Mouse (Mus musculus): ENCODE measurements at regions not wholly inside any gene's neighbourhood (a gene's known extent, or its start where the extent isn't known, plus 50 kb on each side); places are given as distances from the start of the nearest gene placed in this dataset.

- 66% methylated on average over 21 of the region's 21 CpGs for WGBS
- Histone ChIP-seq H3K9me3 (no peaks in the 10 kb centered on the region), H3K4me3 (no peak overlapping the region), H3K27ac (no peak overlapping the region), H3K27me3 (ENCODE audit: insufficient read depth, poor library complexity, severe bottlenecking) (no peaks in the 10 kb centered on the region), H3K4me1 (peaks cover 5% of the 10 kb centered on the region), H3K36me3 (no peaks in the 10 kb centered on the region)
- no peak for DNase-seq (ENCODE audit: low spot score)
Observed at GRCm38 (mm10) chr13:59962676-59963664, 140.0 kb upstream of the Tut7 start.

DNA sequence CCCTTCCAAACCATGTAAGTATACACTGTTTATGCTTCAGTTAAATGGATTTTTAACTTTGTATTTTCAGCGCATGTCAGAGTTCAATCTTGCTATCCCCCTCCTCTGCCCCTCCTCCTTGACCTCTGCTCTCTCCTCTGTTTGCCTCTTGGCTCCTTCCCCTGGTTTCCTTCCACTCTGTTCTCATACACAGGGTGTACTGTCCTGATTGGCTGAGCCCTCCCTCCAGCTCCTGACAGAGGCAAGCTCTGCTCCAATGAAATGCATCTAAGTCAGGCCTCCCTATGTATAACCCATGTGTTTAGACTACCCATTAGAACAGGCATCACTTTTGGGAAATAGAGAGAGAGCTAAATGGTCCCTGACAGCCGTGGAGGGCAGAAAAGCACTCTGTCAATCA is 133.5 kb upstream of the Tut7 start:
- no peak for DNase-seq (ENCODE audit: low spot score)
- Histone ChIP-seq H3K27ac (no peak overlapping the region), H3K27me3 (ENCODE audit: insufficient read depth, poor library complexity, severe bottlenecking) (no peaks in the 10 kb centered on the region), H3K9me3 (no peaks in the 10 kb centered on the region), H3K4me3 (no peak overlapping the region), H3K36me3 (no peaks in the 10 kb centered on the region), H3K4me1 (no peaks in the 10 kb centered on the region)
- 78% methylated on average over 2 of the region's 2 CpGs for WGBS

DNA sequence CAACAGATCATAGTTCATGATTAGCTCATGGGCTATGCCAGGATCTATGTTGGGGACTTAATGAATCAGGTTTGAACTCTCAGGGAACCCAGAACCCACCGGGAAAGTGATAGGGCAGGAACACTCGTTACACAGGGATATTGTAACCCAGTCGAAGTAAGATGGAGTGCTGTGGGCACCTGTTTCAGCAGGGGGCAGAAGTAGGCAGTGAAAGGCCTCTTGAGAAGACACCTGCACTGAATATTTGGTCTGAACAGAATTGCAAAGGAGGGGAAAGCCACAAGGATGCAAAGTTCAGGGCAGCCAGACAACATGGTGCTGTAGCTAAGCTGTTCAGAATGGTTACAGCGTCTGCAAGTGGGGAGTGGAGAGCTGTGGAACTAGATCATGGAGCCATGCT is 129.9 kb upstream of the Tut7 start:
- H3K27me3 ChIP-seq (ENCODE audit: insufficient read depth, poor library complexity, severe bottlenecking) = no peaks in the 10 kb centered on the region
- H3K9me3 ChIP-seq = no peaks in the 10 kb centered on the region
- 59% methylated on average over 4 of the region's 4 CpGs for WGBS
- H3K27ac ChIP-seq = no peak overlapping the region
- H3K4me3 ChIP-seq = no peak overlapping the region
- no peaks in the 10 kb centered on the region for H3K36me3 ChIP-seq
- no peak for DNase-seq (ENCODE audit: low spot score)
- H3K4me1 ChIP-seq = peaks cover 18% of the 10 kb centered on the region

GRCm38 (mm10) chr13:59952116-59952515 is 129.2 kb upstream of the Tut7 start:
- Histone ChIP-seq H3K27me3 (ENCODE audit: insufficient read depth, poor library complexity, severe bottlenecking) (no peaks in the 10 kb centered on the region), H3K4me1 (peaks cover 21% of the 10 kb centered on the region), H3K9me3 (no peaks in the 10 kb centered on the region), H3K27ac (no peak overlapping the region), H3K36me3 (no peaks in the 10 kb centered on the region), H3K4me3 (no peak overlapping the region)
- DNase-seq (ENCODE audit: low spot score) = no peak
- 63% methylated on average over 3 of the region's 3 CpGs for WGBS

GRCm38 (mm10) chr13:59950281-59950680 is 127.3 kb upstream of the Tut7 start:
- 85% methylated on average over 3 of the region's 3 CpGs for WGBS
- no peak for DNase-seq (ENCODE audit: low spot score)
- Histone ChIP-seq H3K27me3 (ENCODE audit: insufficient read depth, poor library complexity, severe bottlenecking) (no peaks in the 10 kb centered on the region), H3K27ac (no peak overlapping the region), H3K4me1 (peaks cover 21% of the 10 kb centered on the region), H3K4me3 (no peak overlapping the region), H3K36me3 (no peaks in the 10 kb centered on the region), H3K9me3 (no peaks in the 10 kb centered on the region)

GRCm38 (mm10) chr13:59949471-59949870 is 126.5 kb upstream of the Tut7 start:
- 81% methylated on average over 6 of the region's 6 CpGs for WGBS
- H3K36me3 ChIP-seq = no peaks in the 10 kb centered on the region
- no peaks in the 10 kb centered on the region for H3K27me3 ChIP-seq (ENCODE audit: insufficient read depth, poor library complexity, severe bottlenecking)
- H3K4me3 ChIP-seq = no peak overlapping the region
- H3K9me3 ChIP-seq = no peaks in the 10 kb centered on the region
- no peak for DNase-seq (ENCODE audit: low spot score)
- no peak overlapping the region for H3K27ac ChIP-seq
- peaks cover 21% of the 10 kb centered on the region for H3K4me1 ChIP-seq

DNA sequence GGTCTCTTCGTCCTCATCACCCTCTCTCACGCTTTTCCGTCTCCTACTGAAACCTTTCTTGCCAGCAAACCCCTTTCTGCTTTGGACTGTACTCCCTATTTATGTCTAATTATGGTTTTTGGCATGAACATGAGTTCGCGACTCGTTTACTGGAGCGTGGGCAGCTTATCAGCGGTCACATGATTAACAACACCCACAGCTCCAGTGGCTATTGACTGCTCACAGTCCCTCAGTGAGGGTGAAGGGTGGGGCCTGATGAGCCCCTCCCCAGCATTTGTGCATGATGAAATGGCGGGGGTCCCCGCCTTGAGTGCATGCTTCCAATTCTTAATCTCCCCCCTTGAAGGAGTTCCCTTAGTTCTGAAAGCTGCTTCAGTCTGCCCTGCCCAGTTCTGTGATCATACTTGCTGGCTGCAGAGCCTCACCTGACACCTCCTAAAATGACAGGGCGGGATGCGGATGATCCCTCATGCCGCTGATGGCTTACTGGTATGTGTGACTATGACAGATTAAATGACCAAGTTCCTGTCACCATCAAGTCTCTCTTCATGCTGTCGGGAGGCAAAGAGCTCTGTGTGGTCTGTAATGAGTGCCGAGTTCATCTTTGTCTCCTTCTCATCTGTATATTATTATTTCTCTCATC is 125.7 kb upstream of the Tut7 start:
- DNase-seq (ENCODE audit: low spot score) = no peak
- 65% methylated on average over 15 of the region's 15 CpGs for WGBS
- no peak overlapping the region for H3K4me3 ChIP-seq

DNA sequence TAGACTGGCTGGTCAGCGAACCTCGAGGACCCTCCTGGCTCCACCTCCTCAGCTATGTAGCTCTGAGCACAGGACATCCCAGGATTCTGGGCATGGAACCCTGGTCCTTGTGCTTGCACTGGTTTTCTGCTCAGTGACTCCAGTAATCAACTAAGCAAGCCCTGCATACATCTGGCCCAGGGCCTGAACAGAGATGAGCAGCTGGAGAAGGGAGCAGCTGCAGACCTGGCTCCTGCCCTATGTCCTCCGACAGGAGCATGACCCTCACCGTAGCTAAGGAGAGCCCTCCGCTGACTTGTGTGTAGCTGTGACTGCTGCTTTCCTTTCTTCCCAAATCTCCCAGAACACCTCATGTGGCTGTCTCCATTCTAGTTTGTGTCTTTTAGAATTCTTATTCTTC is 124.5 kb upstream of the Tut7 start:
- Histone ChIP-seq H3K9me3 (no peaks in the 10 kb centered on the region), H3K27me3 (ENCODE audit: insufficient read depth, poor library complexity, severe bottlenecking) (peaks cover 3% of the 10 kb centered on the region), H3K4me1 (peaks cover 21% of the 10 kb centered on the region), H3K4me3 (no peak overlapping the region), H3K27ac (no peak overlapping the region), H3K36me3 (no peaks in the 10 kb centered on the region)
- 75% methylated on average over 5 of the region's 5 CpGs for WGBS
- DNase-seq (ENCODE audit: low spot score) = no peak

More for the DNA sequence above, 125.7 kb upstream of the Tut7 start:
- H3K36me3 ChIP-seq = no peaks in the 10 kb centered on the region
- H3K4me1 ChIP-seq = peaks cover 21% of the 10 kb centered on the region
- no peaks in the 10 kb centered on the region for H3K27me3 ChIP-seq (ENCODE audit: insufficient read depth, poor library complexity, severe bottlenecking)
- H3K9me3 ChIP-seq = no peaks in the 10 kb centered on the region
- H3K27ac ChIP-seq = no peak overlapping the region

- peaks cover 21% of the 10 kb centered on the region for H3K4me1 ChIP-seq
- DNase-seq (ENCODE audit: low spot score) = no peak
- H3K27ac ChIP-seq = no peak overlapping the region
- peaks cover 9% of the 10 kb centered on the region for H3K27me3 ChIP-seq (ENCODE audit: insufficient read depth, poor library complexity, severe bottlenecking)
- no peak overlapping the region for H3K4me3 ChIP-seq
- H3K9me3 ChIP-seq = no peaks in the 10 kb centered on the region
- no peaks in the 10 kb centered on the region for H3K36me3 ChIP-seq
- WGBS = 77% methylated on average over 4 of the region's 4 CpGs
Observed at GRCm38 (mm10) chr13:59946509-59946908, 123.6 kb upstream of the Tut7 start.

- Histone ChIP-seq H3K36me3 (no peaks in the 10 kb centered on the region), H3K9me3 (no peaks in the 10 kb centered on the region), H3K4me3 (no peak overlapping the region), H3K27me3 (ENCODE audit: insufficient read depth, poor library complexity, severe bottlenecking) (peaks cover 16% of the 10 kb centered on the region), H3K4me1 (peaks cover 22% of the 10 kb centered on the region), H3K27ac (no peak overlapping the region)
- WGBS = 91% methylated on average over 1 of the region's 1 CpGs
- no peak for DNase-seq (ENCODE audit: low spot score)
Observed at GRCm38 (mm10) chr13:59945631-59946030, 122.7 kb upstream of the Tut7 start.

DNA sequence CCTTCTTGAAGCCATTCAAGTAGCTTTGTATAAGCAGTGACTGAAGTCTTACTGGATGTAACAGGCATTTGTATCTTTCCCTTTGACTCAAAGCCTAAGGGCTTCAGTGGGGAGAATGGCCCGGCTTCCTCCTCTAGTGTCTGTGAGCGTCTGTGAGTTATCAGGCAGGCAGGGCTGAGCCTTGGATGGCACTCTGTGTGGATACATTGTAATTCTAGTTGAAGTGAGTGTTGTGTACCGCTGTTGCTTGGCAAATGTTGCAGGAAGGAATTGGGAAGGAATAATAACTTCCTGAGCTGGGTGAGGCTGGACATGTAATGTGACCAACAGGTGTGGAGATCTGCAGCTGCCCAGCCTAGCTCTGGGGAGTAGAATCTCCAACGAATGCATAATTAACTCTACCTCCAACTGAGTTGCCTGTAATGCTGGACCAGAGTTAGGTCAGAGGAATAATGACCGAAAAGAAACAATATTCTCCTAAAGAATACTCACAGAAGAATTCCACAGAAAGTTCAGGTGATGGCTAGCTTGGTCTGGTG is 120.7 kb upstream of the Tut7 start:
- H3K9me3 ChIP-seq = no peaks in the 10 kb centered on the region
- H3K27ac ChIP-seq = no peak overlapping the region
- no peak for DNase-seq (ENCODE audit: low spot score)
- no peak overlapping the region for H3K4me3 ChIP-seq
- WGBS = 51% methylated on average over 5 of the region's 5 CpGs
- no peaks in the 10 kb centered on the region for H3K36me3 ChIP-seq
- peaks cover 19% of the 10 kb centered on the region for H3K4me1 ChIP-seq
- peaks cover 25% of the 10 kb centered on the region for H3K27me3 ChIP-seq (ENCODE audit: insufficient read depth, poor library complexity, severe bottlenecking)

DNA sequence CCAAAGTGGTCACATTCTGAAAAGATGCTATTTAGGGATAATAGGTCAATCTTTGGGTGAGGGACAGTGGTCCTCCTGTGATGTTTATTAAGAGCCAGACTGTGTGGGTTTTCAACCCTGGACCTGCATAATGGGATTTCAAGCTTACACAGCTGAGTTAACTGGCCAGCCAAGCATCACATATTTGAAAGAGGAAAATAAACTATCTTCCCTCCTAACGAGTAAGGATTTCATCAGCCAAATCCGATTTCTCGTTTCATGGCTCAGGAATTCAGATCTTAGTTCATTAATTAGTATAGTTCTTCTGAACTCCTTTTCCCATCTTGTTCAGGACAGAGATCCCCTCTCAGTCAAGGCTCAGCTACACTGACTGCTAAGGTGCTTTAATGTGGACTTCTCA is 120.1 kb upstream of the Tut7 start:
- WGBS = 86% methylated on average over 3 of the region's 3 CpGs
- no peak for DNase-seq (ENCODE audit: low spot score)
- Histone ChIP-seq H3K9me3 (no peaks in the 10 kb centered on the region), H3K27ac (no peak overlapping the region), H3K4me3 (no peak overlapping the region), H3K27me3 (ENCODE audit: insufficient read depth, poor library complexity, severe bottlenecking) (peaks cover 25% of the 10 kb centered on the region), H3K4me1 (peaks cover 14% of the 10 kb centered on the region), H3K36me3 (no peaks in the 10 kb centered on the region)

- Histone ChIP-seq H3K27ac (no peak overlapping the region), H3K36me3 (no peaks in the 10 kb centered on the region), H3K4me3 (0 out of 2 replicates have a peak overlapping the region, but pooled peaks have one; percentile 41)
Observed at GRCm38 (mm10) chr13:59941519-59941918, 118.6 kb upstream of the Tut7 start.

More at GRCm38 (mm10) chr13:59941519-59941918, 118.6 kb upstream of the Tut7 start:
- DNase-seq (ENCODE audit: low spot score) = no peak
- H3K27me3 ChIP-seq (ENCODE audit: insufficient read depth, poor library complexity, severe bottlenecking) = peaks cover 25% of the 10 kb centered on the region
- no peaks in the 10 kb centered on the region for H3K9me3 ChIP-seq
- H3K4me1 ChIP-seq = peaks cover 9% of the 10 kb centered on the region; the same call in 1 of the 2 replicates
- 55% methylated on average over 3 of the region's 3 CpGs for WGBS
